Mouse (Mus musculus) liver, embryonic 13.5 days (tissue): ENCODE measurements at regions not wholly inside any gene's neighbourhood (a gene's known extent, or its start where the extent isn't known, plus 50 kb on each side); places are given as distances from the start of the nearest gene placed in this dataset.

Experiments
- ATAC-seq: fragments of 200-750 bp; cut with Nextera tagmentation; 2 replicates; pipeline ENCODE4 v1.8.0; 2017; ENCODE audit warnings: low read depth, mild to moderate bottlenecking, moderate number of reproducible peaks, moderate library complexity
- DNase-seq: peaks from one replicate; pipeline ENCODE4 v3.0.0; 2022
- H3K27ac ChIP-seq: fragments of 300-500 bp; sonication (generic); 2 replicates; pipeline ENCODE4 v1.5.1; 2015; ENCODE audit warnings: moderate library complexity, mild to moderate bottlenecking, inconsistent platforms
- H3K27me3 ChIP-seq: fragments of 300-500 bp; sonication (generic); 2 replicates; pipeline ENCODE4 v1.6.1; 2015; ENCODE audit warnings: mild to moderate bottlenecking, inconsistent platforms
- H3K36me3 ChIP-seq: fragments of 300-500 bp; sonication (generic); 2 replicates; pipeline ENCODE4 v1.6.1; 2015; ENCODE audit warnings: mild to moderate bottlenecking, inconsistent platforms
- H3K4me1 ChIP-seq: fragments of 300-500 bp; sonication (generic); replicated peaks from 2 replicates; pipeline ENCODE4 v1.6.1; 2015; ENCODE audit warnings: inconsistent platforms
- H3K4me2 ChIP-seq: fragments of 300-500 bp; sonication (generic); 2 replicates; pipeline ENCODE4 v1.6.1; 2015; ENCODE audit warnings: inconsistent platforms, mild to moderate bottlenecking, moderate library complexity
- H3K4me3 ChIP-seq: fragments of 300-500 bp; sonication (generic); replicated peaks from 2 replicates; pipeline ENCODE4 v1.5.1; 2015; ENCODE audit warnings: mild to moderate bottlenecking, inconsistent platforms
- H3K9ac ChIP-seq: fragments of 300-500 bp; sonication (generic); 2 replicates; pipeline ENCODE4 v1.6.1; 2015; ENCODE audit warnings: mild to moderate bottlenecking, inconsistent platforms
- H3K9me3 ChIP-seq: fragments of 300-500 bp; sonication (generic); replicated peaks from 2 replicates; pipeline ENCODE4 v1.6.1; 2016; ENCODE audit warnings: inconsistent platforms
- WGBS: fragments of 180-500 bp; shearing (Covaris S2); methylation state at CpG from one replicate; pipeline ENCODE4 v1.1.7; 2015; ENCODE audit not compliant: insufficient replicate concordance; 5-methylcytosine and 5-hydroxymethylcytosine counted together

GRCm38 (mm10) chr2:166418279-166418678 is 262.8 kb upstream of the Sulf2 start:
- Histone ChIP-seq H3K9ac (no peak overlapping the region), H3K4me2 (no peak overlapping the region), H3K27me3 (no peaks in the 10 kb centered on the region), H3K36me3 (no peaks in the 10 kb centered on the region), H3K9me3 (no peaks in the 10 kb centered on the region), H3K4me3 (no peak overlapping the region), H3K4me1 (no peaks in the 10 kb centered on the region), H3K27ac (no peak overlapping the region)
- ATAC-seq (no peak), DNase-seq (no peak)
- WGBS, result 63% methylated on average over 8 of the region's 8 CpGs

- 78% methylated on average over 10 of the region's 10 CpGs for WGBS
- Histone ChIP-seq H3K9ac (no peak overlapping the region), H3K4me1 (peaks cover under 1% of the 10 kb centered on the region; the same call in 1 of the 2 replicates), H3K27ac (no peak overlapping the region), H3K36me3 (no peaks in the 10 kb centered on the region), H3K4me3 (no peak overlapping the region), H3K9me3 (no peaks in the 10 kb centered on the region), H3K4me2 (no peak overlapping the region), H3K27me3 (no peaks in the 10 kb centered on the region)
- no peak for ATAC-seq
- DNase-seq, result no peak
Observed at GRCm38 (mm10) chr2:166417628-166418027, 262.2 kb upstream of the Sulf2 start.

- no peak for DNase-seq
- H3K27ac ChIP-seq, result no peak overlapping the region
Observed at GRCm38 (mm10) chr2:166415481-166415965, 260.1 kb upstream of the Sulf2 start.

GRCm38 (mm10) chr2:166414856-166415255 is 259.4 kb upstream of the Sulf2 start:
- 69% methylated on average over 8 of the region's 8 CpGs for WGBS
- no peak for ATAC-seq
- H3K9ac ChIP-seq, result no peak overlapping the region

More at GRCm38 (mm10) chr2:166415481-166415965, 260.1 kb upstream of the Sulf2 start:
- 0 out of 2 replicates have a peak, but pooled peaks cover 4% of the 10 kb centered on the region for H3K27me3 ChIP-seq
- no peaks in the 10 kb centered on the region for H3K9me3 ChIP-seq
- H3K4me2 ChIP-seq, result no peak overlapping the region
- ATAC-seq, result no peak
- WGBS, result 75% methylated on average over 16 of the region's 16 CpGs
- peaks cover 6% of the 10 kb centered on the region for H3K4me1 ChIP-seq
- no peak overlapping the region for H3K9ac ChIP-seq
- no peaks in the 10 kb centered on the region for H3K36me3 ChIP-seq
- H3K4me3 ChIP-seq, result no peak overlapping the region

GRCm38 (mm10) chr2:166412031-166412858 is 256.8 kb upstream of the Sulf2 start:
- 18% methylated on average over 17 of the region's 17 CpGs for WGBS
- DNase-seq (no peak), ATAC-seq (no peak)
- 0 out of 2 replicates have a peak, but pooled peaks cover 4% of the 10 kb centered on the region for H3K27me3 ChIP-seq
- H3K27ac ChIP-seq, result no peak overlapping the region
- H3K9ac ChIP-seq, result no peak overlapping the region
- H3K4me1 ChIP-seq, result peaks cover 6% of the 10 kb centered on the region
- H3K36me3 ChIP-seq, result no peaks in the 10 kb centered on the region
- H3K9me3 ChIP-seq, result no peaks in the 10 kb centered on the region
- H3K4me3 ChIP-seq, result no peak overlapping the region
- H3K4me2 ChIP-seq, result no peak overlapping the region

More at GRCm38 (mm10) chr2:166414856-166415255, 259.4 kb upstream of the Sulf2 start:
- peaks cover 6% of the 10 kb centered on the region for H3K4me1 ChIP-seq
- H3K9me3 ChIP-seq, result no peaks in the 10 kb centered on the region
- no peak overlapping the region for H3K4me3 ChIP-seq
- H3K4me2 ChIP-seq, result no peak overlapping the region
- H3K36me3 ChIP-seq, result no peaks in the 10 kb centered on the region
- H3K27me3 ChIP-seq, result 0 out of 2 replicates have a peak, but pooled peaks cover 4% of the 10 kb centered on the region
- H3K27ac ChIP-seq, result no peak overlapping the region
- no peak for DNase-seq

- ATAC-seq, result no peak
- peaks cover 6% of the 10 kb centered on the region for H3K4me1 ChIP-seq
Observed at GRCm38 (mm10) chr2:166409391-166409790, 253.9 kb upstream of the Sulf2 start.

GRCm38 (mm10) chr2:166408806-166409205 is 253.3 kb upstream of the Sulf2 start:
- Histone ChIP-seq H3K4me3 (no peak overlapping the region), H3K9me3 (no peaks in the 10 kb centered on the region), H3K27me3 (0 out of 2 replicates have a peak, but pooled peaks cover 4% of the 10 kb centered on the region), H3K27ac (no peak overlapping the region), H3K4me2 (no peak overlapping the region), H3K36me3 (no peaks in the 10 kb centered on the region), H3K9ac (no peak overlapping the region), H3K4me1 (peaks cover 6% of the 10 kb centered on the region)
- 57% methylated on average over 4 of the region's 4 CpGs for WGBS
- no peak for ATAC-seq
- DNase-seq, result no peak

More at GRCm38 (mm10) chr2:166409391-166409790, 253.9 kb upstream of the Sulf2 start:
- Histone ChIP-seq H3K27me3 (0 out of 2 replicates have a peak, but pooled peaks cover 4% of the 10 kb centered on the region), H3K27ac (no peak overlapping the region), H3K4me2 (no peak overlapping the region), H3K36me3 (no peaks in the 10 kb centered on the region), H3K9ac (no peak overlapping the region), H3K4me3 (no peak overlapping the region), H3K9me3 (no peaks in the 10 kb centered on the region)
- WGBS, result 57% methylated on average over 5 of the region's 5 CpGs
- no peak for DNase-seq

- ATAC-seq, result no peak
- Histone ChIP-seq H3K4me1 (peaks cover 6% of the 10 kb centered on the region), H3K27ac (no peak overlapping the region), H3K9me3 (no peaks in the 10 kb centered on the region), H3K4me2 (no peak overlapping the region), H3K4me3 (no peak overlapping the region), H3K27me3 (0 out of 2 replicates have a peak, but pooled peaks cover 4% of the 10 kb centered on the region), H3K9ac (no peak overlapping the region), H3K36me3 (no peaks in the 10 kb centered on the region)
- no peak for DNase-seq
- WGBS, result 87% methylated on average over 16 of the region's 16 CpGs
Observed at GRCm38 (mm10) chr2:166408009-166408408, 252.5 kb upstream of the Sulf2 start.

- no peaks in the 10 kb centered on the region for H3K27me3 ChIP-seq
- no peak for ATAC-seq
- H3K4me1 ChIP-seq, result no peaks in the 10 kb centered on the region
- H3K9me3 ChIP-seq, result no peaks in the 10 kb centered on the region
- no peak overlapping the region for H3K4me3 ChIP-seq
- H3K4me2 ChIP-seq, result no peak overlapping the region
- no peak overlapping the region for H3K27ac ChIP-seq
- H3K36me3 ChIP-seq, result no peaks in the 10 kb centered on the region
- no peak overlapping the region for H3K9ac ChIP-seq
- 50% methylated on average over 11 of the region's 11 CpGs for WGBS
- no peak for DNase-seq
Observed at GRCm38 (mm10) chr2:166406826-166407225, 251.4 kb upstream of the Sulf2 start.

- WGBS, result 64% methylated on average over 10 of the region's 10 CpGs
- Histone ChIP-seq H3K4me3 (no peak overlapping the region), H3K4me2 (no peak overlapping the region), H3K9ac (no peak overlapping the region), H3K27ac (no peak overlapping the region), H3K9me3 (no peaks in the 10 kb centered on the region), H3K36me3 (no peaks in the 10 kb centered on the region), H3K4me1 (0 out of 2 replicates have a peak, but pooled peaks cover 4% of the 10 kb centered on the region), H3K27me3 (no peaks in the 10 kb centered on the region)
- DNase-seq (no peak), ATAC-seq (no peak)
Observed at GRCm38 (mm10) chr2:166403319-166403718, 247.9 kb upstream of the Sulf2 start.

GRCm38 (mm10) chr2:166401860-166402259 is 246.4 kb upstream of the Sulf2 start:
- H3K9ac ChIP-seq, result no peak overlapping the region
- no peak for DNase-seq

More at GRCm38 (mm10) chr2:166401860-166402259, 246.4 kb upstream of the Sulf2 start:
- H3K4me2 ChIP-seq, result no peak overlapping the region
- 18% methylated on average over 3 of the region's 3 CpGs for WGBS
- H3K27ac ChIP-seq, result no peak overlapping the region
- H3K9me3 ChIP-seq, result no peaks in the 10 kb centered on the region
- no peak overlapping the region for H3K4me3 ChIP-seq
- 0 out of 2 replicates have a peak, but pooled peaks cover 4% of the 10 kb centered on the region for H3K4me1 ChIP-seq
- ATAC-seq, result no peak
- H3K36me3 ChIP-seq, result no peaks in the 10 kb centered on the region
- no peaks in the 10 kb centered on the region for H3K27me3 ChIP-seq
